Mouse (Mus musculus) embryonic facial prominence, embryonic 12.5 days (tissue): ENCODE data around the gene Nme9. TPM values are rescaled to one million over a fixed set of nuclear protein-coding genes. Genes with fewer than 3 reads are reported as not detected.

Experiments used
- ATAC-seq: fragments of 200-750 bp; cut with Nextera tagmentation; 2 replicates; pipeline ENCODE4 v1.8.0; 2017; ENCODE audit not compliant: insufficient number of reproducible peaks, insufficient read depth, low FRiP score, low TSS enrichment
- H3K27ac ChIP-seq: fragments of 300-500 bp; sonication (generic); 2 replicates; pipeline ENCODE4 v1.5.1; 2016; ENCODE audit warnings: mild to moderate bottlenecking
- H3K27me3 ChIP-seq: fragments of 300-500 bp; sonication (generic); 2 replicates; pipeline ENCODE4 v1.6.1; 2016; ENCODE audit warnings: mild to moderate bottlenecking, moderate library complexity
- H3K36me3 ChIP-seq: fragments of 300-500 bp; sonication (generic); 2 replicates; pipeline ENCODE4 v1.6.1; 2016; ENCODE audit warnings: mild to moderate bottlenecking
- H3K4me1 ChIP-seq: fragments of 300-500 bp; sonication (generic); 2 replicates; pipeline ENCODE4 v1.6.1; 2016
- H3K4me2 ChIP-seq: fragments of 300-500 bp; sonication (generic); replicated peaks from 2 replicates; pipeline ENCODE4 v1.6.1; 2016; ENCODE audit warnings: mild to moderate bottlenecking, moderate library complexity
- H3K4me3 ChIP-seq: fragments of 300-500 bp; sonication (generic); 2 replicates; pipeline ENCODE4 v1.5.1; 2016; ENCODE audit warnings: mild to moderate bottlenecking
- H3K9ac ChIP-seq: fragments of 300-500 bp; sonication (generic); 2 replicates; pipeline ENCODE4 v1.6.1; 2016; ENCODE audit warnings: mild to moderate bottlenecking, moderate library complexity
- H3K9me3 ChIP-seq: fragments of 300-500 bp; sonication (generic); 2 replicates; pipeline ENCODE4 v1.6.1; 2016; ENCODE audit warnings: mild to moderate bottlenecking, moderate library complexity
- WGBS: fragments of 180-500 bp; shearing (Covaris S2); methylation state at CpG from one replicate; pipeline ENCODE4 v1.1.7; 2016; 5-methylcytosine and 5-hydroxymethylcytosine counted together
- polyA plus RNA-seq: library from polyadenylated mRNA; unstranded; fragments of >200 nt; fragmentation: Nextera tagmentation; extraction: Ambion mirVana; gene quantifications from 2 replicates; pipeline ENCODE4 v1.2.1, GENCODE M21; 2016

Nme9 gene
- polyA plus RNA-seq, 1 experiment from 2014 or later = not detected

GRCm38 (mm10) chr9:99491050-99491449 lies 39.8 kb downstream of the Nme9 start:
- H3K4me2 ChIP-seq = no peak overlapping the region
- 91% methylated on average over 4 of the region's 4 CpGs for WGBS
- no peak overlapping the region for H3K27ac ChIP-seq
- H3K4me1 ChIP-seq = no peaks in the 10 kb centered on the region
- no peak overlapping the region for H3K9ac ChIP-seq
- ATAC-seq = no peak
- no peak overlapping the region for H3K4me3 ChIP-seq
- no peaks in the 10 kb centered on the region for H3K27me3 ChIP-seq
- H3K36me3 ChIP-seq = peaks cover 57% of the 10 kb centered on the region
- no peaks in the 10 kb centered on the region for H3K9me3 ChIP-seq

GRCm38 (mm10) chr9:99492634-99493200 lies 41.4 kb downstream of the Nme9 start:
- H3K4me3 ChIP-seq = no peak overlapping the region
- 88% methylated on average over 10 of the region's 10 CpGs for WGBS
- peaks cover 53% of the 10 kb centered on the region for H3K36me3 ChIP-seq

GRCm38 (mm10) chr9:99499336-99499735 lies 48.1 kb downstream of the Nme9 start:
- Histone ChIP-seq H3K4me2 (no peak overlapping the region), H3K36me3 (peaks cover 33% of the 10 kb centered on the region), H3K27me3 (no peaks in the 10 kb centered on the region), H3K4me1 (no peaks in the 10 kb centered on the region), H3K4me3 (no peak overlapping the region), H3K27ac (no peak overlapping the region), H3K9ac (no peak overlapping the region), H3K9me3 (no peaks in the 10 kb centered on the region)
- 96% methylated on average over 4 of the region's 4 CpGs for WGBS
- no peak for ATAC-seq

More at GRCm38 (mm10) chr9:99492634-99493200, 41.4 kb downstream of the Nme9 start:
- no peaks in the 10 kb centered on the region for H3K9me3 ChIP-seq
- no peaks in the 10 kb centered on the region for H3K27me3 ChIP-seq
- ATAC-seq = no peak
- no peak overlapping the region for H3K9ac ChIP-seq
- H3K4me1 ChIP-seq = no peaks in the 10 kb centered on the region
- H3K27ac ChIP-seq = no peak overlapping the region
- no peak overlapping the region for H3K4me2 ChIP-seq

- Histone ChIP-seq H3K4me1 (no peaks in the 10 kb centered on the region), H3K27me3 (no peaks in the 10 kb centered on the region), H3K9ac (no peak overlapping the region), H3K27ac (no peak overlapping the region), H3K4me2 (no peak overlapping the region), H3K9me3 (no peaks in the 10 kb centered on the region), H3K4me3 (no peak overlapping the region), H3K36me3 (0 out of 2 replicates have a peak, but pooled peaks cover 7% of the 10 kb centered on the region)
- WGBS = 83% methylated on average over 7 of the region's 7 CpGs
- ATAC-seq = no peak
These were observed 54.6 kb downstream of the Nme9 start for GRCm38 (mm10) chr9:99505875-99506274.

Other genes with a start within 250 kb of the Nme9 start
- not detected in 2 replicates for gene Faiml, start 214.2 kb upstream of the Nme9 start, polyA plus RNA-seq
- gene Cep70, start 208.1 kb upstream of the Nme9 start, polyA plus RNA-seq = 49.1 and 51.4 TPM in 2 replicates
- 0.31 and 0.46 TPM in 2 replicates for gene Esyt3, start 92.9 kb upstream of the Nme9 start, polyA plus RNA-seq
- 20.5 and 25.7 TPM in 2 replicates for gene Mras, start 14.1 kb upstream of the Nme9 start, polyA plus RNA-seq
- 25.1 and 25.8 TPM in 2 replicates for gene Armc8, start 117.4 kb downstream of the Nme9 start, polyA plus RNA-seq
- 30.6 and 34.2 TPM in 2 replicates for gene Dbr1, start 124.3 kb downstream of the Nme9 start, polyA plus RNA-seq
- not detected in 2 replicates for gene A4gnt, start 161.0 kb downstream of the Nme9 start, polyA plus RNA-seq
- 24.3 and 26.4 TPM in 2 replicates for gene Dzip1l, start 178.0 kb downstream of the Nme9 start, polyA plus RNA-seq